Mouse (Mus musculus): Measurements from ENCODE around the gene Eef1akmt2. TPM values are rescaled to one million over a fixed set of nuclear protein-coding genes. Genes with fewer than 3 reads are reported as not detected.

Eef1akmt2 gene
- polyA plus RNA-seq (2011; ENCODE audit: insufficient read depth, insufficient read length, low replicate concordance, missing spikeins): 12.6 and 17.8 TPM in 2 replicates

DNA sequence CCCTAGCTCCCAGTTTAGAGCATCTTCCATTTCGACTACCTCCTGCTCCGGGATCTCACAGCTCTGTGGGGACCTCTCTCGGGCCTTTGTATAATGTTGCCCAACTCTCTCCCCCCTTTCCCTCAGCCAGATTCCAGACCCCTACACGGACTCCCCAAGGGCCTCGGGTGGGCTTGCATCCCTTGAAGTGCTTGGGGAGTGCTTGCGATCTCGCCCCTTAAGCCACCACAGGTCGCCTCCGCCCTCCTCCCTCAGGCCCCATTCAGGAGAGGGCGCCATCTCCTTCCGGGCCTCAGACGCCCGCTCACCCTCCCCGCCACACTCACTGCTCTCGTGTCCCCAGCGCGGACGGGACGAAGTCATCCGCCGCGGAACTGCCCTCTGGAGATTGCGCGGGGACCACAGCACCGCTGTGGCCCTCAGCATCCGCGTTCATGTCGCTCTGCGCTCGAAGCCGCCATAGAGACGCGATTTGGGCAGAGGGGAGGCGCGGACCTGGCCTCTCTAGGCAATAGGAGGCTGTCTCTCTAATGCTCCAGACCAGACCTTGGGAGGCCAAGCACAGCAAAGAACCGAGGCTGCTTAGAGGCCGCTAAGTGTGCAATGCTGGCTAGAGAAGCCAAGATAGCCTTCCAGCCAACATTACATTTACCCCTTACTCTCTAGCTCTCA lies at the start of gene Eef1akmt2:
Eef1akmt2 (minus strand) TSS at position 501 of the 672 bp plus-strand sequence.
- TF ChIP-seq POLR2A (IDR thresholded peaks at IDR 0.05; ENCODE audit: borderline replicate concordance, control insufficient read depth, low read depth, low read length) (peak; percentile 80; the same call in 1 of the 2 replicates), CTCF (IDR thresholded peaks at IDR 0.05; ENCODE audit: control insufficient read depth, insufficient read depth, low read length) (no peak; the same call in 1 of the 2 replicates)
- H3K4me1 ChIP-seq (ENCODE audit: control insufficient read depth, insufficient read depth, low read length): no peaks in the 10 kb centered on the region
- under 1% methylated on average over 37 of the region's 37 CpGs for WGBS
- H3K27ac ChIP-seq (ENCODE audit: control insufficient read depth, insufficient read depth, low read depth, low read length, poor library complexity): peak within 1 kb of the TSS; percentile 92
- H3K4me3 ChIP-seq (replicated peaks; ENCODE audit: control insufficient read depth, low read depth, low read length): peak within 1 kb of the TSS; percentile 80

DNA sequence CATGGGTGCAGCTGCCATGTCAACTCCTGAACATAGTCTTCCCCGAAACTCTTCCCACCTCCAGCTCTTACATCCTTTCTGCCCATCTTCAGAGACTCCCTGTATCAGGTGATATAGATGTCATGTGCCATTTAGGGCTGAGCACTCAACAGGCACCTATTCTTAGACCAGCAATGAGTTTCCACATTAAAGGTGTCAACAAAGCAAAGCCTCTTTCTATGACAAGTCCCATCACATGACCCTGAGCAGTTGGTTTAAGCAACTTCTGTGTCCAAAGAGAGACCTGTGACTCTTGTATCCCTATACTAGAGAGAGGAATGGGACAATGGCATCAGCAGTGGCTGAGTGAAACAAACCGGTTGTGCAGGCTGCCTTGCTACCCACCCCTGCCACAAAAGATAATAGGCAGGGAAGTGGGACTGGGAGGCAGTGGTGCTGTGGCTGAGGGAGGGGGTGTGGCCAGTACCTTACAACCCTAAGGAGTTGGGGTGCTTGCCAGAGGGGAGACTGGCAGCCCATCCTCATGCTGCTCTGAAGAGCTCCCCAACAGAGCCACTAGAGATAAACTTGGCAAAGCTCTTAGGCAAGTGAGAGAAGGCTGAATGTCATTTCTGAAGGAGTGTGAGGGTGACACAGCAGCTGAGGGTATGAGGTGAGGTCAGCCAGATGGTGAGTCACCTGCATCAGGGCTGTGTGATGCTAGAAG lies 48.5 kb upstream of the Eef1akmt2 start:
- Histone ChIP-seq H3K4me1 (ENCODE audit: control insufficient read depth, insufficient read depth, low read length) (peaks cover 1% of the 10 kb centered on the region; the same call in 1 of the 2 replicates), H3K27ac (ENCODE audit: control insufficient read depth, insufficient read depth, low read depth, low read length, poor library complexity) (no peak overlapping the region), H3K4me3 (replicated peaks; ENCODE audit: control insufficient read depth, low read depth, low read length) (no peak overlapping the region)
- TF ChIP-seq CTCF (IDR thresholded peaks at IDR 0.05; ENCODE audit: control insufficient read depth, insufficient read depth, low read length): no peak
- TF ChIP-seq POLR2A (IDR thresholded peaks at IDR 0.05; ENCODE audit: borderline replicate concordance, control insufficient read depth, low read depth, low read length): no peak
- WGBS: 54% methylated on average over 2 of the region's 2 CpGs

DNA sequence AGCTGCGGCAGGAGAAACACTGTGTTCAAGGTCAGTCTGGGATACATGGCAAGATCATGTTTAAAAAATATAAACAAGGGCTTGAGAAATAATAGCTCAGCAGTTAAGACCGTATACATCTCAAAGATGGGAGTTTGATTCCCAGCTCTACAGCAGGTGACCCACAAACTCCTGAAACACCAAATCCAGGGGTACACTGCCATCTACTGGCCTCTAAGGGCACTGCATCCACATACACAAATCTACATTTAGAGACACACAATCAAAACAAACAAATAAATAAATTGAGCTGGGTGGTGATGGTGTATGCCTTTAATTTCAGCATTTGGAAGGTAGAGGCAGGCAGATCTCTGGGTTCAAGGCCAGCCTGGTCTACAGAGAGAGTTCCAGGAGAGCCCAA lies 45.8 kb upstream of the Eef1akmt2 start:
- Histone ChIP-seq H3K27ac (ENCODE audit: control insufficient read depth, insufficient read depth, low read depth, low read length, poor library complexity) (no peak overlapping the region), H3K4me1 (ENCODE audit: control insufficient read depth, insufficient read depth, low read length) (no peaks in the 10 kb centered on the region), H3K4me3 (replicated peaks; ENCODE audit: control insufficient read depth, low read depth, low read length) (no peak overlapping the region)
- peak; percentile 59 for TF ChIP-seq CTCF (IDR thresholded peaks at IDR 0.05; ENCODE audit: control insufficient read depth, insufficient read depth, low read length)
- TF ChIP-seq POLR2A (IDR thresholded peaks at IDR 0.05; ENCODE audit: borderline replicate concordance, control insufficient read depth, low read depth, low read length): no peak
- WGBS: 79% methylated on average over 2 of the region's 2 CpGs

DNA sequence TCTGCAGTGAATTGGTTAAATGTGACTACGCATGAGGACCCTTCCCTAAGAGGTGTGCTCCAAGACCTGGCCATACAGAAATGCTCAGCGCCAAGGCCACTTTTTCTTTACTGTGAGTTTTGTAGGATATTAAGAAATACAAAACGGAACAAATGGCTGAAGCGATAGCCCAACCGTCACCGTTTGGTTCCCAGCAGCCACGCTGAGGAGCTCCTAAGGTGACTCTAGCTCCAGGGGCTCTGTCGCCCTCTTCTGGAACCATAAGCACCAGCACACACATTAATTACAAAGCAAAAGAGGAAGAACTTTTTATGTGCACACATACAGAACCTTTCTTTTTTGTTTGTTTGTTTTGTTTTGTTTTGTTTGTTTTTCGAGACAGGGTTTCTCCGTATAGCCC lies 44.8 kb upstream of the Eef1akmt2 start:
- peak; percentile 37; the same call in 1 of the 2 replicates for TF ChIP-seq CTCF (IDR thresholded peaks at IDR 0.05; ENCODE audit: control insufficient read depth, insufficient read depth, low read length)
- TF ChIP-seq POLR2A (IDR thresholded peaks at IDR 0.05; ENCODE audit: borderline replicate concordance, control insufficient read depth, low read depth, low read length): no peak
- Histone ChIP-seq H3K4me1 (ENCODE audit: control insufficient read depth, insufficient read depth, low read length) (no peaks in the 10 kb centered on the region), H3K27ac (ENCODE audit: control insufficient read depth, insufficient read depth, low read depth, low read length, poor library complexity) (no peak overlapping the region), H3K4me3 (replicated peaks; ENCODE audit: control insufficient read depth, low read depth, low read length) (no peak overlapping the region)
- 87% methylated on average over 10 of the region's 10 CpGs for WGBS

DNA sequence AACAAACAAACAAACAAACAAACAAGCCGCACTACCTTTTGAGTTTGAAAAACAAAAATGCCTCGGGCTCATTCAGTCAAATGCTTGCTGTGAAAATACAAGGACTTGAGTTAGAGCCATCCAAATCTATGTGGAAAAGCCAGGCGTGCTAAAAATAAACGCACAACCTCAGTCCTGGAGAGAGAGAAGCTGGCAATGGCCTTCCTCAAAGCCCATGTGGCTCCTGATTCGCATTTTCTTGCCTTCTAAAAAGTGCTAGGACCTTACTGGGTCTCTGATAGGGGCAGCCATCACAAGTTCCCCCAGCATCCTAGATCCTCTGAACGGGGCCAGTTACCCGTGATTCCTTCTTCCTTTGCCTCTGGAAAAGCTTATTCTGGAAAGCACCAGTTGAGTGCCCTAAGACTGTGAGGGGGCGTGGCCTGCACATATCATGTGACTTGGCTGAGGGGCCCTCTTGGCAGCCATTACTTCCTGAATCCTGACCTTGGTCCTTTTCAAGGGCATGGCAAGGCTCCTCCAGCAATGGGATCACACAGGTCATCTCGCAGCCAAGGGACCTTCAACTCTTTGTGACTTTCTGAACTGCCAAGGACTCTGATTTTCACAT lies 43.8 kb upstream of the Eef1akmt2 start:
- WGBS: 83% methylated on average over 9 of the region's 9 CpGs

DNA sequence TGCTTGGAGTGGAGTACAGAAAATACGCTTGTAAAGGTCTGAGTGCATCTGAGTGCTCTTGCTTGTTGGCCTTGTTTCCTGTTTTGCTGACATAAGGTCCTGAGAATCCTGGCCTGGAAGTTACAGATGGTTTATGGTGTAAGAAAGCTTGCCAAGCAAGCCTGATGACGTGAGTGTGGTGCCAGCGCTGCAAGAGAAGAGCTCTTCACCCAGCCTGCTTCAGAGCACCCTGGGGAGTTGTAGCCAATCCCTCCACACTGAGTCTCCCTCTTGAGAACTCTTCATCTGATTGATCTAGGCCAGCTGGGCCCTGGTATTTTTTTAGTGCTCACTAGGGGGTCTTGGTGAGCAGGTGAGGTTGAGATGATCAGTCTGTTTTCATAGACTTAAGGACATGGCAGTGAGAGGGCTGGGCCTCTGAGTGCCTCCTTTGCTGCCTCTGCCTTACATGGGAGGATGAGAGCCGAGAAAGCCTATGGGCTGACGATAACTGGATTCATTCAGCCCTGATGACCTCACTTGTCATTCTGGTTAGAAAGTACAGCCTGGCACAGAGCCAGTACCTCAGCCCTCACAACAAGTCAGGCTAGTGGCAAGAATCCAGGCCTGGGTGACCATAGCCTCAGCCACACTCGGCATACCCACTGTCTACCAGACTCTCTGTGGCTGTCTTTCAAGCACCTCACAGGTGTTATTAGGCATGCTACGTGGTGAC lies 42.5 kb upstream of the Eef1akmt2 start:
- 74% methylated on average over 7 of the region's 7 CpGs for WGBS
- TF ChIP-seq CTCF (IDR thresholded peaks at IDR 0.05; ENCODE audit: control insufficient read depth, insufficient read depth, low read length) (no peak), POLR2A (IDR thresholded peaks at IDR 0.05; ENCODE audit: borderline replicate concordance, control insufficient read depth, low read depth, low read length) (no peak)
- no peak overlapping the region for H3K27ac ChIP-seq (ENCODE audit: control insufficient read depth, insufficient read depth, low read depth, low read length, poor library complexity)

More for the DNA sequence above, 43.8 kb upstream of the Eef1akmt2 start:
- no peak for TF ChIP-seq POLR2A (IDR thresholded peaks at IDR 0.05; ENCODE audit: borderline replicate concordance, control insufficient read depth, low read depth, low read length)
- TF ChIP-seq CTCF (IDR thresholded peaks at IDR 0.05; ENCODE audit: control insufficient read depth, insufficient read depth, low read length): no peak
- Histone ChIP-seq H3K27ac (ENCODE audit: control insufficient read depth, insufficient read depth, low read depth, low read length, poor library complexity) (no peak overlapping the region), H3K4me3 (replicated peaks; ENCODE audit: control insufficient read depth, low read depth, low read length) (no peak overlapping the region), H3K4me1 (ENCODE audit: control insufficient read depth, insufficient read depth, low read length) (no peaks in the 10 kb centered on the region)

DNA sequence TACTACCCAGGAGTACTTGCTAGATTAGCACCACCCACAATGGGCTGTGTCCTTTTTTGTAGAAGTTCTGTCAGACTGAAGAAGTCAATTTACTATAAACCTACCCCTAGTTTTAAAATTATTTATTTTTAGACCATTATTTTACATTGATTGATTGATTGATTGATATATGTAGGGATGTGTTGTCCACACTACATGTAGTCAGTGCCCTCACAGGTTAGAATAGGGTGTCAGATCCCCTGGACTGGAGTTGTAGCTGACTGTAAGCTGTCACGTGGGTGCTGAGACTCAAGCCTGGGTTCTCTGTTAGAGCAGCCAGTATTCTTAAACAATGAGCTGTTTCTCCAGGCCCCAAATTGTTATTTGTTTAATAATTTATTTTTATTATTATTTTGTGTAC lies 40.9 kb upstream of the Eef1akmt2 start:
- 83% methylated on average over 1 of the region's 1 CpGs for WGBS
- Histone ChIP-seq H3K4me3 (replicated peaks; ENCODE audit: control insufficient read depth, low read depth, low read length) (no peak overlapping the region), H3K27ac (ENCODE audit: control insufficient read depth, insufficient read depth, low read depth, low read length, poor library complexity) (no peak overlapping the region), H3K4me1 (ENCODE audit: control insufficient read depth, insufficient read depth, low read length) (no peaks in the 10 kb centered on the region)
- no peak for TF ChIP-seq CTCF (IDR thresholded peaks at IDR 0.05; ENCODE audit: control insufficient read depth, insufficient read depth, low read length)
- no peak for TF ChIP-seq POLR2A (IDR thresholded peaks at IDR 0.05; ENCODE audit: borderline replicate concordance, control insufficient read depth, low read depth, low read length)

More for the DNA sequence above, 42.5 kb upstream of the Eef1akmt2 start:
- no peaks in the 10 kb centered on the region for H3K4me1 ChIP-seq (ENCODE audit: control insufficient read depth, insufficient read depth, low read length)
- H3K4me3 ChIP-seq (replicated peaks; ENCODE audit: control insufficient read depth, low read depth, low read length): no peak overlapping the region
